Mouse (Mus musculus): ENCODE data around the gene Tedc1.

Gene Tedc1

DNA sequence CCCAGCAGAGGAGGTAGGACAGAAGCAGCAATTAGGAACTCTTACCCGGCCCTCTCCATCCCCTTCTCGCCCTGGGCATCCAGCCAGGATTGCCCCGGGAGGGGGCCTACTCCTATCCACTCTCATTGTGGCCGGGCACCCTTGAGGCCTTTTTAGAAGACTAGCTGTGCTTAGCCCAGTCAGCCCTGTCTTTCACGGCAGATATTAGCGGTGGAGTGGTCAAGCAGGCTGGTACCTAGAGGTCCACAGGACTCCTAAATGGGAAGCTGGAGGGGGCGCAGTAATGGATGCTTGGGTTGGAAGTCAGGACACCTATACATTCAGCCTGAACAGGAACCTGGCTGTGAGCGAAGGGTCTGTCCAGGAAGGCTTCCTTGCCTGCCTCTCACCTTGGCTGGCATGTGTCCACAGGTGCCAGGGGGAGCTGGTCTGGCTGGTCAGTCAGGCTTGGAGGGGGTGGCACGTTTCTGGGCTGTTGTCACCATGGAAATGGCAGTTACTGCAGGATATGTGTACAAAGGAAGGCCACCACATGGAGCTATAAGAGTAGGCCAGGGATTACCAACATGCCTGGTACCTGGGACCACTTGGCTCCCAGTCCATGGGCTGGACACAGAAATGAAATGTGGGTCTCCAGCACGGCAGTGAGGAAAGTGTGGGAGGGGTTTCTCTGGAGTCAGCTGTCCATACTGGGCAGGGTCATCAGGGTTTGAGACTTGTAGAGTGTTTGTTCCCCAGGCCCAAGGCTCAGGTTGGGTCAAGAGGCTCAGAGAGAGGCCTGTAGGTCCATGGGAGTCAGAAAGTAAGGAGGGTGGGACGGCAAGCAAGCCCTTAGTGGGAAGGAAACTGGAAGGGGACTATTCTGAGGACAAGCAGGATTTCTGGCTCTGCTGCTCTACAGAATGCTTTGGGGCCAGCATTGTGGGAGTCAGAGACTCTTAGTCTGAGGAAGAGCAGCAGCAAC is 17.0 kb upstream of the Tedc1 start:
- no peak for DNase-seq (ENCODE audit: low spot score in 2 of 2)

- DNase-seq (ENCODE audit: low spot score in 2 of 2): peak; percentile 90 to 91
Measured at GRCm38 (mm10) chr12:113139908-113140615, 16.2 kb upstream of the Tedc1 start, which contains the start of gene Crip2. Gene Crip2 (plus strand): TSS chr12:113140236.

DNA sequence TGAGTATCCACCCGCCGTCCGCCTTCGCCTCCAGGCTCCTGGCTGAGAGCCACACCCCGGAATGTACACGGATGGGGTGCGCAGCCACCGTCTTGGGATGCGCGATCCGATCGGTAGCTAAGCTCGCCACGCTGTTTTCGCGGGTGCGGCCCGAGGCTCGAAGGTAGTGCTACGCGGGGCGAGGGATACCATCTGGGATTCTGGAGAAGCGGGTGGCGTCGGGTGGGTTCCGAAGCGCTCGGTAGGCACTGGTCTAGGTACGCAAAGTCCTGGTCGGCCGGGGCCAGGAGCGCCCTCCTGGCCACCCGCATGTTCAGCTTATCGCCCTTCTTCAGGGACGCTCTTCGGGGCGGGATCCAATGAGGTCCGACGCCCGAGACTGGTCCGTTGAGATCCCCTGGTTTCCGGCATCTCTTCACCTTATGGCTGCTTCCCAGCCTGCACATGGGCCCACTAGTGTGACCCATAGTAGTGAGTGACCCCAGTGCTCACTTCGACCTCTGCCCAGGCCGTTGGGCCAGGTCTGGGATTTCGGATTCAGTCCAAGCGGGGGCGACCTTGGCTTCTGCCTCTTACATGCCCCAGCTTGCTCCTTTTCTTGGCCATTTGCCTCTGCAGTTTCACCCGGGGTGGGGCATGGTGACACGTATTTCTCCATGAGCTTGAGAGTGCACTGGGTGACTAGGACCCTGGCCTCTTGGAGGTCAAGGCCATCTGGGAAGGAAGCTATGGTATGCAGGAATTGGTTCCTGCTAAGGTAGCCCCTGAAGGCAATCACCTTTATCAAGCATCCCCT is 15.4 kb upstream of the Tedc1 start:
- DNase-seq (ENCODE audit: low spot score in 2 of 2): peak in 1 of 2 experiments; percentile 14

DNA sequence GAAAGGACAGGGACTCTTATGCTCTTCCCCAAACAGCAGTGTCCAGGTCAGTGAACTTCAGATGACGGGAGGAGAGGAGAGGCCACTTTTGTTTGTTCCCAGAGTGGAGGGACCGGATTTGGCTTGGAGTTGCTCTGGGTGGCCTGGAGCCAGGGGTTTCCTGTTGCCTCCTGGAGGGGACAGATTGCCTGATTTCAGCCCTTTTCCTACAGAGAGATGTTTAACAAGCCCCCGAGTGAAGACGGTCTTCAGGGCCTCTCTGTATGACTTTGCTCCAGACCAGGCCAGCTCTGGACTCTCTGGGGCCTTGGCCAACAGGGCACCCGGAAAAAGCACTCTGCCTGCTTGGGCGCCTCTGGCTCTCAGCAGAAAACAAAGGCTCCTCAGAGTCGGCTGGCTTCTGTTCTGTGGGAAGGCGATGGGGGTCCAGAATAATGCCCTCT is 14.7 kb upstream of the Tedc1 start:
- no peak for DNase-seq (ENCODE audit: low spot score in 2 of 2)

DNA sequence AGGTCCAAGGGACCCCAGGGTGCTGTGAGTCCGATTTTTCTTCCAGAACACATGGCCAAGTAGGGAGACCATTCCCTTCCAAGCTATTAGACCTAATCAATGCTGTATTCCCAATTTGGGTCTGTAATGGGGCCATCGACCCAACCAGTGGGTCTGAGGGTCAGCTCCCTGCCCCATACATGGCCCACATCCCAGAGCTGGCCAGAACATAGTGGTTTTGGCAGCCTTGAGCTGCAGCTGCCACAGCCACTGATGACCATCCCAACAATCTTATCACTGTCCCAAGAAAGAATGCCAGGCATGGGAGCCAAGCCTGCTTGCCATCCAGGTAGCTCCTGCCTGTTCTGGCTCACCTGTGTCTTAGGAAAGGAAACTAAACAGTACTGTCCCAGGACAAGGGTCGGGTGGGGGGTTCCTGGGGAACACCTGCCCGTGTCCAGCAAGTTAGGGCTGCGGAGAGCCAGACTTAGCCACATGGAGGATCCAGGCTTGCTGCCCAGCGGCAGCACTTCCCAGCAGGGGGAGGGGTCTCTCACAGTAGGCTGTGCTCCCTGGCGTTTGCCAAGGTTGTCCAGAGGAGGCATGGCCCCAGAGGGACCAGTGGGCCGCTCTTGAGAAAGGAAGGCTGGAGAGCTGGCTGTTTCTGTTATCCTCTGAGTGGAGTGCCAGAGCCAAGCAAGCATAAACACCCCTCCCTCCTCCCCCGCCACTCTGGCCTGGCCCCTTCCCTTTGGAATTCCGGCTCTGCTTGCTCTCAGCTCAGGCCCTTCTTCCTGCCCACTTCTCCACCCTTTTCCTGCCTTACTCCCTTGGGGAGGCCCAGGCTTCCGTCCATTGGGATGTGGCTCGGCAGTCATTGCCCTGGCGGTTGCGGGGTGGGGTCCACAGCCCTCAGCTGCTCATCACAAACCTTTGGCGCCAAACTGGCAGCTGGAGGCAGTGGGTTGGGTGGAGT is 13.9 kb upstream of the Tedc1 start:
- no peak for DNase-seq (ENCODE audit: low spot score in 2 of 2)

DNA sequence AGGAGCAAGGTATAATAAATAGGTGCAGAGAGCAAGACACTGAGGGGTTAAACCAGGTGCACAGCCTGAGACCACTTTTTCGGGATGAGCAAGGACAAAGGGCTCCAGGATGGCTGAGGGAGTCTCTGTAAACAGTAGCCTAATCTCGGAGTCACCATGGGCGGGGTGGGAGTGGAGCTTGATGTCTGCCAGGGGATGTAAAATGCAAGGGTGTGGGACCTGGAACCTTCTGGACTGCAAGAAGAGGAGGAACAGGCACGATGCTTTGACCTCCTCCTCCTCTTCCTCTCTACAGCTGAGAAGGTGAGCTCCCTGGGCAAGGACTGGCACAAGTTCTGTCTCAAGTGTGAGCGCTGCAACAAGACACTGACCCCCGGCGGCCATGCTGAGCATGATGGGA is 13.1 kb upstream of the Tedc1 start:
- no peak for DNase-seq (ENCODE audit: low spot score in 2 of 2)

DNA sequence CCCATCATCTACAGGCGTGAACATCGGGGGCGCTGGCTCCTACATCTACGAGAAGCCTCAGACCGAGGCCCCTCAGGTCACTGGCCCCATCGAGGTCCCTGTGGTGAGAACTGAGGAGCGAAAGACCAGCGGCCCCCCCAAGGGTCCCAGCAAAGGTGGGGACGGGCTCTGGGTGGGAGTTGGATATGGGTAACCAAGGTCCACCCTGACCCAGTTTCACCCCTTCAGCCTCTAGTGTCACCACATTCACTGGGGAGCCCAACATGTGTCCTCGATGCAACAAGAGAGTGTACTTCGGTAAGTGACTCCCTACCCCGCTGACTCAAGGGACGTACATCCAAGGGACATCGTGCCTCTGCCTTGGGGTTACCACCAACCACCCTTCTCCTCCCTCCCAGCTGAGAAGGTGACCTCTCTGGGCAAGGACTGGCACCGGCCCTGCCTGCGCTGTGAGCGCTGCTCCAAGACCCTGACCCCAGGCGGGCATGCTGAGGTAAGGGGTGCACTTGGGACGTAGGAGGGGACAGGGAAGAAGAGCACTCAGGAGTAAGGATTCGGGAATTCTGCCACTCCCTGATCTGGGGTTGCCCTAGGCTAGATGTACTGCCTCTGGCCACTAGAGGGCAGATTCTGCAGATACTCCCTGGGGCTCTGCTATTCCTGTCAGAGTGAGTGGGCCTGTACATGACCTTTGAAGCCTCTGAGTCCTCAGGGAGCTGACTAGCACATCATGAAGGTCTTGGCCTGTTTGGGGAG is 12.0 kb upstream of the Tedc1 start:
- DNase-seq (ENCODE audit: low spot score in 2 of 2): peak; percentile 34 to 53

DNA sequence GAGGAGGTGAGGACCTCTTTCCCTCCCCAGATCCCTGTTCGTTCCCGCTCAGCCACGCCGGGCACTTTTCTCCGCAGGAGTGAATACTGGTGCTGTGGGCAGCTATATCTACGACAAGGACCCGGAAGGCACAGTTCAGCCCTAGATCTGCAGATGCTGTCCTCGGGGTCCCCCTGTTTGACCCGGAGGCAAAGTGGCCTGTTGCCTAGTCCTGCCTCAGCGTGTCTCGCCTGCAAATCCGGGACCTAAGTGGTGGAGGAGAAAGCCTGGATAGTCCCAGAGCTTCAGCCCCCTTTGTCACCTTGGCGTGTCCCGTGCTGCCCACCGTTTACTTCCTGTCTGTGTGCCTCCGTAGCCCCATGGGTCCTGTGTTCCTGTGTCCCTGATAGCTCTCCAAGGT is 11.3 kb upstream of the Tedc1 start:
- DNase-seq (ENCODE audit: low spot score in 2 of 2): peak in 1 of 2 experiments; percentile 16

DNA sequence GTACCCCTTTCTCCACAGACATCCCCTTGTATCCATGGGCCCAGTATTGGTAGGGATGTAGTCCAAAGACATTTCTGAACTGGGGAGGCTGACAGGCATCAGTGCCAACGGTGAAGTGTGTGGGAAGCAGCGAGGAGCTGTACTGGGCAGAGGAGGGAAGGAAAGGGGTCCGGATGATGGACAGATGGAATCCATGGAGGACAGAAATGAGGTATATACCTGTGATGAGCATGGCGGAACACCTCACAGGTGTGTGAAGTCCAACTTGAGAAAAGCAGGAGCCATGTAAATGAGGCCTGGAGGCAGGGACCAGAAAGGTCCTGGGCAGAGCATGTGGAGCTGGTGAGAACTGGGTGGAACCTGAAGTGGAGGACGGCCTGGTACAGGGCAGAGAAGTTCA is 10.6 kb upstream of the Tedc1 start:
- DNase-seq (ENCODE audit: low spot score in 2 of 2): no peak

- DNase-seq (ENCODE audit: low spot score in 2 of 2): peak; percentile 80 to 92
Measured at GRCm38 (mm10) chr12:113146112-113147057, 9.8 kb upstream of the Tedc1 start, which contains the start of gene Crip1. Gene Crip1 (plus strand): TSS chr12:113146316.

DNA sequence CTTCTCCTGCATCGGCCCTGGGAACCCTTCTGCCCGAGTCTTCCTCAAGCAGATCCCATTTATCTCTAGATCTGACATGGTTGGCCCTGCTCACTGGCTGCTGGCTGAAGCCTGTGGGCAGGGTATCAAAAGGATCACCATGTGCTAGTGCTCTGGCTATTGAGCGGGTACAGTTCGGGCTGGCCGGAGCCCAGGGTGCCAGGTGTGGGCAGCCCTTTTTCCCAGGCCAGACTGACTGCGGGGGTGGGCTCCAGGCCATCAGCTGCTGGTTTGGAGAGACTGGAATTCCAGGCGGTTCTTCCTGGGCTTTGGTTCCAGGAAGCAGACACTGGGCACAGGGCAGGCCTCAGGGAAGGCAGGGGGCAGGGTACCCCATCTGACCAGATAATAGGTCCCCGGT is 8.7 kb upstream of the Tedc1 start:
- DNase-seq (ENCODE audit: low spot score in 2 of 2): no peak

GRCm38 (mm10) chr12:113148381-113149035 is 7.7 kb upstream of the Tedc1 start:
- DNase-seq (ENCODE audit: low spot score in 2 of 2): no peak

DNA sequence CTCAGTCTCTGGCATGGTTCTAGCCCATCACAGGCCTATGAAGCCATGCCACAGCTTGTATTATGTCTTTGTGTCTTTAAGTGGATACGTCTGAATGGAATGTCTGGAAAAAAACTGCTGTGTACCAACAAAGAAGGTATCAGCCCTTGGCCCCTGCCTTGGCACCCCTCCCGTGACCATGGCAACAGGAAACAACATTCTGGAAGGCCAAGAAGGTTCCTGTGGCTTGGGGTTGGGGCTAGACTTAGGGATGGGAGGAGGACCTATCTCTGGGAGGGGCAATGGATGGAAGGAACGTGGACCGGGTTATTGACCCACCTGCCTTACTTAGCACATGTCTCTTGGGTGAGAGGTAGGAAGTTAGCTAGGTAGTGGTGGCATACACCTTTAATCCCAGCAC is 6.9 kb upstream of the Tedc1 start:
- DNase-seq (ENCODE audit: low spot score in 2 of 2): no peak

GRCm38 (mm10) chr12:113149896-113150295 is 6.3 kb upstream of the Tedc1 start:
- DNase-seq (ENCODE audit: low spot score in 2 of 2): no peak

DNA sequence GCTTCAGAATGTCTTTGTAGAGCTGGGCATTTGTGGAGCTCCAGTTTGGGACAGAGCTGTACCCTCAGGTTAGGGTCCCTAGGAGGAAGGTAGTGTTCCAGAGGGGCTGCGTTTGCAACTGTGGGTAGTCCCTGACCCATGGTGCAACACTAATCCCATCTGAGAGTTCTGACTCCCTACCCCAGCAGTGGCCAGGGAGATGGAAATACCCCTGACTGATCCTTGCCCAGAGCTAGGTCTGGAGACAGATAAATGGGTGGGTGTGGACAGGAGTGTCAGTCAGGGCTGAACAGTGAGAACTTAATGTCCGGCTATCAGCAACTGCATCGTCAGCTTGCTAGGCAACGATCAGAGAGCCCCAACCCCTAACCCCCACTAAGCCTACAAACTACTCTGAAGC is 5.6 kb upstream of the Tedc1 start:
- DNase-seq (ENCODE audit: low spot score in 2 of 2): no peak

DNA sequence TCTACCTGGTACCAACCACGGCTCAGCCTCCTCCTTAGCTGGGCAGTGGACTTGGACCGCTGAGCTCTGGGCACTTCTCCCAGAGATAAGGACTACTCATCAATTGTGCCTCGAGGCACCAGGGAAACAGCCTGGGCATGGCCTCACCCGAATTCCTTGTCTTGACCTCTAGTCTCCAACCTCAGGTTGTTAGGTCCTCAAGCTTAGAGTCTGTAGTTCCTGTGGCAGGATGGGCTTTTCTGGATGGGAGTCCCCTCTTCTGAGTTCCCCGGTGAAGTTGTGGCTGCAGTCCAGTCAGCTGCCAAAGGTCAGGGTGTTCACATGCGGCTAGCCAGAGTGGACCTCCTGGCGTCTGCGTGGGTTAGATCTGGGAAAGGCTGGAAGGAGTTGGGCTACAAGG is 5.2 kb upstream of the Tedc1 start:
- DNase-seq (ENCODE audit: low spot score in 2 of 2): no peak

- peak in 1 of 2 experiments; percentile 40 for DNase-seq (ENCODE audit: low spot score in 2 of 2)
Measured at GRCm38 (mm10) chr12:113151661-113152271, 4.5 kb upstream of the Tedc1 start.

DNA sequence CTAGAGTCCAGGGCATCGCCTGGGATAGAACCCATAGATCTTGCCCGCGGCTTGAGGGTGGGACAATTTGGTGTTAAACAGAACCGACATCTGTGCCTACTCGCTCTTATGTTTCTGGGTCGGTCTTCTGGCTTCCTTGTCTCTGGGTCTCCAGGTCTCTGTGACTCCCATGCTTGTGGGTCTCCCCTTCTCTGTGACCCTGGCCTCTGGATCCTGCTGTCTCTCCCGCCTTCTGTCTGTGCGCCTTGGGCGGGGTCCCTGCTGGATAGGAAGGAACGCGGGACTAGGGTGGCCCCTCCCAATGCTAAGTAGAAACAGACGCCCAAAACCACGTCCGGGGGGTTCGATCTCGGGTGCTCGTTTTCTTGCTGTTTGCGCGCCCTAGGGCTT is 4.0 kb upstream of the Tedc1 start:
- DNase-seq (ENCODE audit: low spot score in 2 of 2): peak; percentile 65 to 68
